Mouse (Mus musculus) embryonic facial prominence, embryonic 12.5 days (tissue): ENCODE measurements around the gene Col6a2. TPM values are rescaled to one million over a fixed set of nuclear protein-coding genes. Genes with fewer than 3 reads are reported as not detected.

Experiments
- ATAC-seq: fragments of 200-750 bp; cut with Nextera tagmentation; 2 replicates; pipeline ENCODE4 v1.8.0; 2017; ENCODE audit not compliant: insufficient number of reproducible peaks, insufficient read depth, low FRiP score, low TSS enrichment
- H3K27ac ChIP-seq: fragments of 300-500 bp; sonication (generic); 2 replicates; pipeline ENCODE4 v1.5.1; 2016; ENCODE audit warnings: mild to moderate bottlenecking
- H3K27me3 ChIP-seq: fragments of 300-500 bp; sonication (generic); 2 replicates; pipeline ENCODE4 v1.6.1; 2016; ENCODE audit warnings: mild to moderate bottlenecking, moderate library complexity
- H3K36me3 ChIP-seq: fragments of 300-500 bp; sonication (generic); 2 replicates; pipeline ENCODE4 v1.6.1; 2016; ENCODE audit warnings: mild to moderate bottlenecking
- H3K4me1 ChIP-seq: fragments of 300-500 bp; sonication (generic); 2 replicates; pipeline ENCODE4 v1.6.1; 2016
- H3K4me2 ChIP-seq: fragments of 300-500 bp; sonication (generic); replicated peaks from 2 replicates; pipeline ENCODE4 v1.6.1; 2016; ENCODE audit warnings: mild to moderate bottlenecking, moderate library complexity
- H3K4me3 ChIP-seq: fragments of 300-500 bp; sonication (generic); 2 replicates; pipeline ENCODE4 v1.5.1; 2016; ENCODE audit warnings: mild to moderate bottlenecking
- H3K9ac ChIP-seq: fragments of 300-500 bp; sonication (generic); 2 replicates; pipeline ENCODE4 v1.6.1; 2016; ENCODE audit warnings: mild to moderate bottlenecking, moderate library complexity
- H3K9me3 ChIP-seq: fragments of 300-500 bp; sonication (generic); 2 replicates; pipeline ENCODE4 v1.6.1; 2016; ENCODE audit warnings: mild to moderate bottlenecking, moderate library complexity
- WGBS: fragments of 180-500 bp; shearing (Covaris S2); methylation state at CpG from one replicate; pipeline ENCODE4 v1.1.7; 2016; 5-methylcytosine and 5-hydroxymethylcytosine counted together
- polyA plus RNA-seq: library from polyadenylated mRNA; unstranded; fragments of >200 nt; fragmentation: Nextera tagmentation; extraction: Ambion mirVana; gene quantifications from 2 replicates; pipeline ENCODE4 v1.2.1, GENCODE M21; 2016

Gene Col6a2
- polyA plus RNA-seq, 1 experiment from 2014 or later = 109 TPM

DNA sequence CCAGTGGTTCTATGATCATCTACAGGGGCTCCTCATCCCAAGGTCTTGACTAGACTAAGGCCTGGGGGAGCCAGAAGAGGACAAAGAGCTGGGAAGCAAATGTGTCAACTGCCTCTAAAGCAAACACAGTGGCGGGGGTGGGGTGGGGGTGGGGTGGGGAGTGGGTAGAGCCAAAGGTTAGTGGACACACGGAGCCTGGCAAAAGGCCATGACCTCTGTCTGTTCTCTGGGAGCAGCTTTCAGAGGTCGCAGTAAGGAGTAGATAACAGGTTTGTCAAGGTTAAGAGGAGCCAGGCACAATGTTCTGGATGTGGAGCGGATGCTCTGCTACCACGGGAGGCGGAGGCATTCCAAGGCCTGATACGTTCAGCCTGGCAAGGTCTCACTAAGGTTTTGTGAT lies 46.5 kb downstream of the Col6a2 start:
- 70% methylated on average over 7 of the region's 7 CpGs for WGBS
- ATAC-seq = no peak
- Histone ChIP-seq H3K9me3 (no peaks in the 10 kb centered on the region), H3K36me3 (no peaks in the 10 kb centered on the region), H3K9ac (no peak overlapping the region), H3K4me3 (no peak overlapping the region), H3K27ac (no peak overlapping the region), H3K27me3 (no peaks in the 10 kb centered on the region), H3K4me2 (no peak overlapping the region), H3K4me1 (no peaks in the 10 kb centered on the region)

GRCm38 (mm10) chr10:76575374-76575773 lies 48.1 kb downstream of the Col6a2 start, which contains the start of gene Ftcd:
Gene Ftcd (plus strand): TSS chr10:76575648.
- H3K4me3 ChIP-seq = no peak within 1 kb of the TSS
- H3K27ac ChIP-seq = no peak within 1 kb of the TSS
- H3K9me3 ChIP-seq = no peaks in the 10 kb centered on the region
- H3K4me2 ChIP-seq = no peak within 1 kb of the TSS
- no peaks in the 10 kb centered on the region for H3K27me3 ChIP-seq
- H3K4me1 ChIP-seq = no peaks in the 10 kb centered on the region
- WGBS = 88% methylated on average over 3 of the region's 3 CpGs
- no peaks in the 10 kb centered on the region for H3K36me3 ChIP-seq
- ATAC-seq = no peak
- no peak within 1 kb of the TSS for H3K9ac ChIP-seq

GRCm38 (mm10) chr10:76572151-76572550 lies 51.3 kb downstream of the Col6a2 start:
- no peak overlapping the region for H3K4me3 ChIP-seq
- no peaks in the 10 kb centered on the region for H3K27me3 ChIP-seq
- no peak overlapping the region for H3K4me2 ChIP-seq
- H3K9me3 ChIP-seq = no peaks in the 10 kb centered on the region
- 73% methylated on average over 3 of the region's 3 CpGs for WGBS
- no peak overlapping the region for H3K9ac ChIP-seq
- H3K36me3 ChIP-seq = no peaks in the 10 kb centered on the region
- H3K27ac ChIP-seq = no peak overlapping the region
- no peak for ATAC-seq
- no peaks in the 10 kb centered on the region for H3K4me1 ChIP-seq

GRCm38 (mm10) chr10:76571070-76571469 lies 52.4 kb downstream of the Col6a2 start:
- H3K9me3 ChIP-seq = no peaks in the 10 kb centered on the region
- WGBS = 68% methylated on average over 2 of the region's 2 CpGs

GRCm38 (mm10) chr10:76569996-76570685 lies 53.3 kb downstream of the Col6a2 start:
- Histone ChIP-seq H3K4me3 (no peak overlapping the region), H3K4me1 (no peaks in the 10 kb centered on the region), H3K36me3 (no peaks in the 10 kb centered on the region), H3K4me2 (no peak overlapping the region), H3K27ac (no peak overlapping the region), H3K9ac (no peak overlapping the region), H3K9me3 (no peaks in the 10 kb centered on the region), H3K27me3 (no peaks in the 10 kb centered on the region)
- no peak for ATAC-seq
- WGBS = 90% methylated on average over 22 of the region's 22 CpGs

More at GRCm38 (mm10) chr10:76571070-76571469, 52.4 kb downstream of the Col6a2 start:
- Histone ChIP-seq H3K27ac (no peak overlapping the region), H3K4me3 (no peak overlapping the region), H3K27me3 (no peaks in the 10 kb centered on the region), H3K4me2 (no peak overlapping the region), H3K4me1 (no peaks in the 10 kb centered on the region), H3K36me3 (no peaks in the 10 kb centered on the region), H3K9ac (no peak overlapping the region)
- no peak for ATAC-seq

- no peak for ATAC-seq
- Histone ChIP-seq H3K4me2 (no peak within 1 kb of the TSS), H3K27me3 (no peaks in the 10 kb centered on the region), H3K9ac (no peak within 1 kb of the TSS), H3K4me1 (no peaks in the 10 kb centered on the region), H3K4me3 (no peak within 1 kb of the TSS), H3K27ac (no peak within 1 kb of the TSS), H3K9me3 (no peaks in the 10 kb centered on the region), H3K36me3 (no peaks in the 10 kb centered on the region)
- WGBS = 90% methylated on average over 10 of the region's 10 CpGs
Observed at GRCm38 (mm10) chr10:76561972-76562371, 61.5 kb downstream of the Col6a2 start, which contains the start of gene Spatc1l. Gene Spatc1l (plus strand): TSS chr10:76562272.

- H3K4me2 ChIP-seq = no peak overlapping the region
- no peak overlapping the region for H3K27ac ChIP-seq
- H3K4me1 ChIP-seq = no peaks in the 10 kb centered on the region
- H3K4me3 ChIP-seq = no peak overlapping the region
- ATAC-seq = no peak
- no peaks in the 10 kb centered on the region for H3K27me3 ChIP-seq
- H3K36me3 ChIP-seq = peaks cover 61% of the 10 kb centered on the region
- no peak overlapping the region for H3K9ac ChIP-seq
- no peaks in the 10 kb centered on the region for H3K9me3 ChIP-seq
- WGBS = 89% methylated on average over 5 of the region's 5 CpGs
Observed at GRCm38 (mm10) chr10:76554061-76554460, 69.4 kb downstream of the Col6a2 start.

GRCm38 (mm10) chr10:76551556-76551955 lies 71.9 kb downstream of the Col6a2 start:
- Histone ChIP-seq H3K4me1 (no peaks in the 10 kb centered on the region), H3K9ac (no peak overlapping the region), H3K4me2 (no peak overlapping the region), H3K27me3 (no peaks in the 10 kb centered on the region), H3K36me3 (peaks cover 84% of the 10 kb centered on the region), H3K4me3 (no peak overlapping the region), H3K27ac (no peak overlapping the region), H3K9me3 (no peaks in the 10 kb centered on the region)
- no peak for ATAC-seq
- 85% methylated on average over 3 of the region's 3 CpGs for WGBS

- 88% methylated on average over 5 of the region's 5 CpGs for WGBS
Observed at GRCm38 (mm10) chr10:76550458-76550857, 73.0 kb downstream of the Col6a2 start.

DNA sequence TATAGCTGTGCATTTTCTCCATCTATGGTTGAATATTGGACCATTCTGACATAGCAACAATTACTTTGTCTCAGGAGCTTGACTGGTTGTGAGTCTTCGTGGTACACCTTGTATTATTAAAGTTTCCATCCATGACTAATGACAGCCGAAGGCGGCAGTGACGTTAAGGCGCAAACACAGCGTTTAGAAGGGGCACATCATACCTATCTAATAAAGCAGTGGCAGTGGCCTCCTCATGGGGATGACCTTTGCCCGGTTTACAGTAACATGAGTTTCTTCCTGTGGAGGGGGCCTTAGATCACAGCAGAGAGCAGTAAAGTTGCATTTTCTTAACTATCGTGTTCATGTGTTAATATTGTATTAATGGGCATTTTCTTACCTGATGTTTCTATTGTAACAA lies 75.2 kb downstream of the Col6a2 start:
- H3K4me2 ChIP-seq = no peak overlapping the region
- no peaks in the 10 kb centered on the region for H3K27me3 ChIP-seq
- no peak overlapping the region for H3K9ac ChIP-seq
- 91% methylated on average over 8 of the region's 8 CpGs for WGBS
- no peak for ATAC-seq
- no peak overlapping the region for H3K27ac ChIP-seq
- H3K4me1 ChIP-seq = no peaks in the 10 kb centered on the region
- H3K9me3 ChIP-seq = no peaks in the 10 kb centered on the region
- peaks cover 97% of the 10 kb centered on the region for H3K36me3 ChIP-seq
- H3K4me3 ChIP-seq = no peak overlapping the region

More at GRCm38 (mm10) chr10:76550458-76550857, 73.0 kb downstream of the Col6a2 start:
- H3K9me3 ChIP-seq = no peaks in the 10 kb centered on the region
- no peak for ATAC-seq
- peaks cover 89% of the 10 kb centered on the region for H3K36me3 ChIP-seq
- no peak overlapping the region for H3K4me3 ChIP-seq
- no peaks in the 10 kb centered on the region for H3K27me3 ChIP-seq
- H3K9ac ChIP-seq = no peak overlapping the region
- H3K4me2 ChIP-seq = no peak overlapping the region
- no peak overlapping the region for H3K27ac ChIP-seq
- no peaks in the 10 kb centered on the region for H3K4me1 ChIP-seq

- Histone ChIP-seq H3K27ac (no peak overlapping the region), H3K4me1 (no peaks in the 10 kb centered on the region), H3K4me2 (no peak overlapping the region), H3K27me3 (no peaks in the 10 kb centered on the region), H3K36me3 (peaks cover 97% of the 10 kb centered on the region), H3K9me3 (no peaks in the 10 kb centered on the region), H3K4me3 (no peak overlapping the region), H3K9ac (no peak overlapping the region)
- no peak for ATAC-seq
- 95% methylated on average over 8 of the region's 8 CpGs for WGBS
Observed at GRCm38 (mm10) chr10:76546566-76546965, 76.9 kb downstream of the Col6a2 start.
